Mouse (Mus musculus): Measurements from ENCODE around the gene Pex3.

GRCm38 (mm10) chr10:13528155-13528554 is 24.8 kb downstream of the Pex3 start:
- TF ChIP-seq ZC3H11A (IDR thresholded peaks at IDR 0.05; ENCODE audit: borderline replicate concordance, low read depth, low read length): no peak
- no peak for TF ChIP-seq MAFK (IDR thresholded peaks at IDR 0.05; ENCODE audit: insufficient read depth, low read depth, low read length)
- TF ChIP-seq CHD2 (IDR thresholded peaks at IDR 0.05; ENCODE audit: low read depth, low read length): no peak
